Mouse (Mus musculus): ENCODE measurements around the gene Bdh1. TPM values are rescaled to one million over a fixed set of nuclear protein-coding genes. Genes with fewer than 3 reads are reported as not detected.
A peak's percentile ranks its signal among the peaks of the same experiment; 100 is the strongest.

Bdh1 gene
- total and polyA plus RNA-seq, 2 experiments from 2014 or later: 88.1 to 113 TPM

GRCm38 (mm10) chr16:31424416-31425187 lies 2.5 kb downstream of the Bdh1 start:
- no peak overlapping the region for H3K27ac ChIP-seq (ENCODE audit: low read depth, low read length)
- no peak for DNase-seq (ENCODE audit: low spot score)
- no peaks in the 10 kb centered on the region for H3K36me3 ChIP-seq (ENCODE audit: insufficient read depth, low read length)
- no peak overlapping the region for H3K9ac ChIP-seq (replicated peaks; ENCODE audit: low read length, poor library complexity, severe bottlenecking)
- H3K4me3 ChIP-seq (ENCODE audit: low read depth, low read length): no peak overlapping the region
- H3K4me1 ChIP-seq (ENCODE audit: insufficient read depth, low read length): no peaks in the 10 kb centered on the region
- WGBS: 89% methylated on average over 4 of the region's 4 CpGs
- no peak for TF ChIP-seq CTCF (IDR thresholded peaks at IDR 0.05)
- 0 out of 2 replicates have a peak, but pooled peaks cover 3% of the 10 kb centered on the region for H3K27me3 ChIP-seq (ENCODE audit: insufficient read depth, low read length)
- ATAC-seq (ENCODE audit: low FRiP score): no peak
- no peaks in the 10 kb centered on the region for H3K9me3 ChIP-seq (ENCODE audit: low read length)
- no peak overlapping the region for H3K4me2 ChIP-seq (ENCODE audit: low read depth, low read length, poor library complexity, severe bottlenecking)

- Histone ChIP-seq H3K36me3 (ENCODE audit: insufficient read depth, low read length) (no peaks in the 10 kb centered on the region), H3K9me3 (ENCODE audit: low read length) (no peaks in the 10 kb centered on the region), H3K4me2 (ENCODE audit: low read depth, low read length, poor library complexity, severe bottlenecking) (no peak overlapping the region), H3K4me1 (ENCODE audit: insufficient read depth, low read length) (0 out of 2 replicates have a peak, but pooled peaks cover 4% of the 10 kb centered on the region), H3K27me3 (ENCODE audit: insufficient read depth, low read length) (0 out of 2 replicates have a peak, but pooled peaks cover 3% of the 10 kb centered on the region), H3K4me3 (ENCODE audit: low read depth, low read length) (no peak overlapping the region), H3K9ac (replicated peaks; ENCODE audit: low read length, poor library complexity, severe bottlenecking) (no peak overlapping the region), H3K27ac (ENCODE audit: low read depth, low read length) (no peak overlapping the region)
- DNase-seq (ENCODE audit: low spot score): peak; percentile 65
- TF ChIP-seq CTCF (IDR thresholded peaks at IDR 0.05): peak; percentile 91
- ATAC-seq (ENCODE audit: low FRiP score): no peak
- WGBS: 3% methylated on average over 4 of the region's 4 CpGs
Measured at GRCm38 (mm10) chr16:31425508-31425907, 3.4 kb downstream of the Bdh1 start.

- TF ChIP-seq CTCF (IDR thresholded peaks at IDR 0.05): no peak
- ATAC-seq (ENCODE audit: low FRiP score) (no peak), DNase-seq (ENCODE audit: low spot score) (no peak)
- no peaks in the 10 kb centered on the region for H3K9me3 ChIP-seq (ENCODE audit: low read length)
- 0 out of 2 replicates have a peak, but pooled peaks cover 4% of the 10 kb centered on the region for H3K4me1 ChIP-seq (ENCODE audit: insufficient read depth, low read length)
- 0 out of 2 replicates have a peak, but pooled peaks cover 3% of the 10 kb centered on the region for H3K27me3 ChIP-seq (ENCODE audit: insufficient read depth, low read length)
- no peaks in the 10 kb centered on the region for H3K36me3 ChIP-seq (ENCODE audit: insufficient read depth, low read length)
- H3K27ac ChIP-seq (ENCODE audit: low read depth, low read length): no peak overlapping the region
- H3K9ac ChIP-seq (replicated peaks; ENCODE audit: low read length, poor library complexity, severe bottlenecking): no peak overlapping the region
- WGBS: 87% methylated on average over 6 of the region's 6 CpGs
- no peak overlapping the region for H3K4me2 ChIP-seq (ENCODE audit: low read depth, low read length, poor library complexity, severe bottlenecking)
- H3K4me3 ChIP-seq (ENCODE audit: low read depth, low read length): no peak overlapping the region
Measured at GRCm38 (mm10) chr16:31426496-31427126, 4.5 kb downstream of the Bdh1 start.

GRCm38 (mm10) chr16:31428335-31428674 lies 6.2 kb downstream of the Bdh1 start:
- ATAC-seq (ENCODE audit: low FRiP score) (no peak), DNase-seq (ENCODE audit: low spot score) (no peak)
- Histone ChIP-seq H3K9me3 (ENCODE audit: low read length) (no peaks in the 10 kb centered on the region), H3K9ac (replicated peaks; ENCODE audit: low read length, poor library complexity, severe bottlenecking) (peak overlapping the region; percentile 87), H3K36me3 (ENCODE audit: insufficient read depth, low read length) (no peaks in the 10 kb centered on the region), H3K4me2 (ENCODE audit: low read depth, low read length, poor library complexity, severe bottlenecking) (peak overlapping the region; percentile 71), H3K4me3 (ENCODE audit: low read depth, low read length) (peak overlapping the region; percentile 67), H3K4me1 (ENCODE audit: insufficient read depth, low read length) (0 out of 2 replicates have a peak, but pooled peaks cover 6% of the 10 kb centered on the region), H3K27me3 (ENCODE audit: insufficient read depth, low read length) (0 out of 2 replicates have a peak, but pooled peaks cover 3% of the 10 kb centered on the region), H3K27ac (ENCODE audit: low read depth, low read length) (peak overlapping the region; percentile 95)
- WGBS: 4% methylated on average over 11 of the region's 11 CpGs
- TF ChIP-seq CTCF (IDR thresholded peaks at IDR 0.05): no peak

GRCm38 (mm10) chr16:31428675-31429470 lies 6.8 kb downstream of the Bdh1 start:
- H3K9ac ChIP-seq (replicated peaks; ENCODE audit: low read length, poor library complexity, severe bottlenecking): peak overlapping the region; percentile 87
- H3K9me3 ChIP-seq (ENCODE audit: low read length): no peaks in the 10 kb centered on the region
- TF ChIP-seq CTCF (IDR thresholded peaks at IDR 0.05): peak; percentile 59
- DNase-seq (ENCODE audit: low spot score) (peak; percentile 88), ATAC-seq (ENCODE audit: low FRiP score) (peak; percentile 66)
- H3K4me1 ChIP-seq (ENCODE audit: insufficient read depth, low read length): 0 out of 2 replicates have a peak, but pooled peaks cover 6% of the 10 kb centered on the region
- peak overlapping the region; percentile 95 for H3K27ac ChIP-seq (ENCODE audit: low read depth, low read length)
- peak overlapping the region; percentile 67 for H3K4me3 ChIP-seq (ENCODE audit: low read depth, low read length)
- peak overlapping the region; percentile 71 for H3K4me2 ChIP-seq (ENCODE audit: low read depth, low read length, poor library complexity, severe bottlenecking)
- under 1% methylated on average over 65 of the region's 65 CpGs for WGBS
- 0 out of 2 replicates have a peak, but pooled peaks cover 3% of the 10 kb centered on the region for H3K27me3 ChIP-seq (ENCODE audit: insufficient read depth, low read length)
- H3K36me3 ChIP-seq (ENCODE audit: insufficient read depth, low read length): no peaks in the 10 kb centered on the region
